ENCODE assay signal across 8 mouse cellular contexts in genomic region chr7:123030709-123031181, GRCm38 (mm10).
DNase-seq lines count a peak whose midpoint lies in the region; ATAC-seq lines count a peak whose summit lies in the region.

No protein-coding gene starts in this region.

- ATAC-seq in heart, embryonic 14.5 days (ENCODE audit: insufficient number of reproducible peaks, insufficient read depth, low FRiP score, low read depth): no peak; the same call in 1 of the 2 replicates

- H3K27ac ChIP-seq in embryonic facial prominence, embryonic 10.5 days (replicated peaks): peak overlapping the region; percentile 80
- no peak overlapping the region for H3K27ac ChIP-seq in heart, embryonic 14.5 days (replicated peaks in 1 of 2; ENCODE audit: control insufficient read depth in 1 of 2, insufficient read depth in 1 of 2, low read depth in 2 of 2, low read length in 2 of 2)

- peak overlapping the region; percentile 56 for H3K4me3 ChIP-seq in embryonic facial prominence, embryonic 10.5 days
- H3K4me3 ChIP-seq in heart, embryonic 14.5 days (ENCODE audit: control insufficient read depth in 1 of 2, insufficient read depth in 1 of 2, low read depth in 1 of 2, low read length in 2 of 2): peak overlapping the region; percentile 38 to 42

- under 1% methylated on average over 21 of the region's 21 CpGs for WGBS in embryonic facial prominence, embryonic 10.5 days
- 2% methylated on average over 20 of the region's 21 CpGs for WGBS in heart, embryonic 14.5 days

- H3K9ac ChIP-seq in heart, embryonic 14.5 days (ENCODE audit: low read length): peak overlapping the region; percentile 64

- peak; percentile 68 for DNase-seq in CD4-positive, CD25-positive, alpha-beta regulatory T cell, adult 2 months (ENCODE audit: low read depth, low spot score)
- DNase-seq in adrenal gland, adult 18-20 months (ENCODE audit: low spot score in 2 of 2): peak; percentile 29 to 30
- DNase-seq in embryonic facial prominence, embryonic 10.5 days (ENCODE audit: low spot score): peak; percentile 64
- DNase-seq in kidney, postnatal 10 days: peak; percentile 84
- peak; percentile 17 for DNase-seq in liver
- peak; percentile 58 for DNase-seq in naive thymus-derived CD4-positive, alpha-beta T cell, adult 2 months (ENCODE audit: low read depth)
- peak; percentile 74 for DNase-seq in testis, postnatal 14 days (ENCODE audit: low spot score)

- H3K27me3 ChIP-seq in embryonic facial prominence, embryonic 10.5 days (replicated peaks; ENCODE audit: low read depth, poor library complexity, severe bottlenecking): peaks cover 21% of the 10 kb centered on the region; the same call in 1 of the 2 replicates
- no peaks in the 10 kb centered on the region for H3K27me3 ChIP-seq in heart, embryonic 14.5 days (ENCODE audit: control insufficient read depth, insufficient read depth, low read length)

- H3K9me3 ChIP-seq in embryonic facial prominence, embryonic 10.5 days: no peaks in the 10 kb centered on the region; the same call in 1 of the 2 replicates
- H3K9me3 ChIP-seq in heart, embryonic 14.5 days (ENCODE audit: control insufficient read depth, low read length): peaks cover 3% of the 10 kb centered on the region; the same call in 1 of the 2 replicates

- no peaks in the 10 kb centered on the region for H3K36me3 ChIP-seq in embryonic facial prominence, embryonic 10.5 days (replicated peaks)
- H3K36me3 ChIP-seq in heart, embryonic 14.5 days (ENCODE audit: control insufficient read depth, insufficient read depth, low read length): no peaks in the 10 kb centered on the region

- peak overlapping the region; percentile 90 for H3K4me2 ChIP-seq in heart, embryonic 14.5 days (ENCODE audit: low read length)

- H3K4me1 ChIP-seq in embryonic facial prominence, embryonic 10.5 days: peaks cover 24% of the 10 kb centered on the region
- peaks cover 5 to 8% of the 10 kb centered on the region in 2 experiments for H3K4me1 ChIP-seq in heart, embryonic 14.5 days (ENCODE audit: control insufficient read depth in 2 of 2, insufficient read depth in 2 of 2, low read length in 2 of 2)

Comparison
In these comparisons a context has a peak if more than half of its experiments do, and no peak if none do; other contexts are left out.
1. DNase-seq: peak in every context shown above with its lines; median percentile 84 in kidney, postnatal 10 days; 74 in testis, postnatal 14 days; 68 in CD4-positive, CD25-positive, alpha-beta regulatory T cell, adult 2 months; 64 in embryonic facial prominence, embryonic 10.5 days; 58 in naive thymus-derived CD4-positive, alpha-beta T cell, adult 2 months; 30 in adrenal gland, adult 18-20 months; 17 in liver.